Mouse (Mus musculus): ENCODE measurements at regions not wholly inside any gene's neighbourhood (a gene's known extent, or its start where the extent isn't known, plus 50 kb on each side); places are given as distances from the start of the nearest gene placed in this dataset.

GRCm38 (mm10) chr3:140952111-140952800 is 259.9 kb downstream of the Pdha2 start:
- Histone ChIP-seq H3K36me3 (no peaks in the 10 kb centered on the region), H3K9ac (no peak overlapping the region), H3K4me1 (no peaks in the 10 kb centered on the region), H3K9me3 (no peaks in the 10 kb centered on the region), H3K4me3 (no peak overlapping the region), H3K4me2 (replicated peaks) (no peak overlapping the region), H3K27ac (no peak overlapping the region), H3K27me3 (no peaks in the 10 kb centered on the region)
- WGBS: 86% methylated on average over 3 of the region's 3 CpGs
- no peak for ATAC-seq (ENCODE audit: low FRiP score, low read depth)

GRCm38 (mm10) chr3:140951024-140951423 is 261.1 kb downstream of the Pdha2 start:
- Histone ChIP-seq H3K4me3 (no peak overlapping the region), H3K36me3 (no peaks in the 10 kb centered on the region), H3K27ac (no peak overlapping the region), H3K9me3 (no peaks in the 10 kb centered on the region), H3K27me3 (no peaks in the 10 kb centered on the region), H3K4me2 (replicated peaks) (no peak overlapping the region), H3K4me1 (no peaks in the 10 kb centered on the region), H3K9ac (no peak overlapping the region)
- ATAC-seq (ENCODE audit: low FRiP score, low read depth): no peak
- WGBS: 69% methylated on average over 2 of the region's 2 CpGs

GRCm38 (mm10) chr3:140949880-140950662 is 262.1 kb downstream of the Pdha2 start:
- Histone ChIP-seq H3K4me1 (no peaks in the 10 kb centered on the region), H3K4me3 (no peak overlapping the region), H3K9me3 (no peaks in the 10 kb centered on the region), H3K27me3 (no peaks in the 10 kb centered on the region), H3K36me3 (no peaks in the 10 kb centered on the region), H3K4me2 (replicated peaks) (no peak overlapping the region), H3K27ac (no peak overlapping the region), H3K9ac (no peak overlapping the region)
- no peak for ATAC-seq (ENCODE audit: low FRiP score, low read depth)
- 47% methylated on average over 4 of the region's 4 CpGs for WGBS

GRCm38 (mm10) chr3:140942450-140942849 is 269.7 kb downstream of the Pdha2 start:
- Histone ChIP-seq H3K4me3 (no peak overlapping the region), H3K36me3 (no peaks in the 10 kb centered on the region), H3K9ac (no peak overlapping the region), H3K9me3 (no peaks in the 10 kb centered on the region), H3K27ac (no peak overlapping the region), H3K27me3 (no peaks in the 10 kb centered on the region), H3K4me2 (replicated peaks) (no peak overlapping the region), H3K4me1 (no peaks in the 10 kb centered on the region)
- ATAC-seq (ENCODE audit: low FRiP score, low read depth): no peak
- WGBS: 81% methylated on average over 1 of the region's 1 CpGs

- ATAC-seq (ENCODE audit: low FRiP score, low read depth): no peak
Observed at GRCm38 (mm10) chr3:140941898-140942297, 270.3 kb downstream of the Pdha2 start.

GRCm38 (mm10) chr3:140941316-140941715 is 270.8 kb downstream of the Pdha2 start:
- Histone ChIP-seq H3K4me3 (no peak overlapping the region), H3K9me3 (no peaks in the 10 kb centered on the region), H3K27me3 (no peaks in the 10 kb centered on the region), H3K9ac (no peak overlapping the region), H3K4me1 (no peaks in the 10 kb centered on the region), H3K4me2 (replicated peaks) (no peak overlapping the region), H3K36me3 (no peaks in the 10 kb centered on the region), H3K27ac (no peak overlapping the region)
- 90% methylated on average over 6 of the region's 6 CpGs for WGBS
- no peak for ATAC-seq (ENCODE audit: low FRiP score, low read depth)

More at GRCm38 (mm10) chr3:140941898-140942297, 270.3 kb downstream of the Pdha2 start:
- Histone ChIP-seq H3K4me2 (replicated peaks) (no peak overlapping the region), H3K9me3 (no peaks in the 10 kb centered on the region), H3K4me3 (no peak overlapping the region), H3K9ac (no peak overlapping the region), H3K27ac (no peak overlapping the region), H3K4me1 (no peaks in the 10 kb centered on the region), H3K27me3 (no peaks in the 10 kb centered on the region), H3K36me3 (no peaks in the 10 kb centered on the region)
- WGBS: 78% methylated on average over 7 of the region's 7 CpGs

- Histone ChIP-seq H3K4me1 (no peaks in the 10 kb centered on the region), H3K9ac (no peak overlapping the region), H3K27ac (no peak overlapping the region), H3K36me3 (no peaks in the 10 kb centered on the region), H3K9me3 (no peaks in the 10 kb centered on the region), H3K4me3 (no peak overlapping the region), H3K4me2 (replicated peaks) (no peak overlapping the region), H3K27me3 (no peaks in the 10 kb centered on the region)
- 37% methylated on average over 1 of the region's 1 CpGs for WGBS
- ATAC-seq (ENCODE audit: low FRiP score, low read depth): no peak
Observed at GRCm38 (mm10) chr3:140933156-140933555, 279.0 kb downstream of the Pdha2 start.

GRCm38 (mm10) chr3:140926689-140927088 is 285.5 kb downstream of the Pdha2 start:
- Histone ChIP-seq H3K9ac (no peak overlapping the region), H3K27ac (no peak overlapping the region), H3K9me3 (no peaks in the 10 kb centered on the region), H3K4me3 (no peak overlapping the region), H3K4me1 (no peaks in the 10 kb centered on the region), H3K27me3 (no peaks in the 10 kb centered on the region), H3K4me2 (replicated peaks) (no peak overlapping the region), H3K36me3 (no peaks in the 10 kb centered on the region)
- no peak for ATAC-seq (ENCODE audit: low FRiP score, low read depth)
- 88% methylated on average over 5 of the region's 5 CpGs for WGBS

- no peak overlapping the region for H3K4me2 ChIP-seq (replicated peaks)
- H3K4me3 ChIP-seq: no peak overlapping the region
- H3K36me3 ChIP-seq: no peaks in the 10 kb centered on the region
- no peaks in the 10 kb centered on the region for H3K4me1 ChIP-seq
- no peak for ATAC-seq (ENCODE audit: low FRiP score, low read depth)
- WGBS: 82% methylated on average over 4 of the region's 4 CpGs
- no peaks in the 10 kb centered on the region for H3K27me3 ChIP-seq
- H3K9me3 ChIP-seq: no peaks in the 10 kb centered on the region
- no peak overlapping the region for H3K27ac ChIP-seq
- H3K9ac ChIP-seq: no peak overlapping the region
Observed at GRCm38 (mm10) chr3:140876201-140876895, 335.8 kb downstream of the Pdha2 start.

- Histone ChIP-seq H3K4me1 (no peaks in the 10 kb centered on the region), H3K36me3 (no peaks in the 10 kb centered on the region), H3K9me3 (no peaks in the 10 kb centered on the region), H3K27ac (no peak overlapping the region), H3K27me3 (no peaks in the 10 kb centered on the region), H3K9ac (no peak overlapping the region), H3K4me3 (no peak overlapping the region), H3K4me2 (replicated peaks) (no peak overlapping the region)
- WGBS: 71% methylated on average over 4 of the region's 4 CpGs
- ATAC-seq (ENCODE audit: low FRiP score, low read depth): no peak
Observed at GRCm38 (mm10) chr3:140875500-140876200, 336.5 kb downstream of the Pdha2 start.

GRCm38 (mm10) chr3:140874070-140874895 is 337.9 kb downstream of the Pdha2 start:
- Histone ChIP-seq H3K27ac (no peak overlapping the region), H3K27me3 (no peaks in the 10 kb centered on the region), H3K4me3 (no peak overlapping the region), H3K4me2 (replicated peaks) (no peak overlapping the region), H3K4me1 (no peaks in the 10 kb centered on the region), H3K9me3 (no peaks in the 10 kb centered on the region), H3K36me3 (no peaks in the 10 kb centered on the region), H3K9ac (no peak overlapping the region)
- 86% methylated on average over 9 of the region's 9 CpGs for WGBS
- no peak for ATAC-seq (ENCODE audit: low FRiP score, low read depth)

Data from limb, embryonic 13.5 days (tissue).